Mouse (Mus musculus) forebrain, embryonic 12.5 days (tissue): Measurements from ENCODE around the gene Ptgis. TPM values are rescaled to one million over a fixed set of nuclear protein-coding genes. Genes with fewer than 3 reads are reported as not detected.
A peak's percentile ranks its signal among the peaks of the same experiment; 100 is the strongest.

ENCODE experiments used
- ATAC-seq: fragments of 200-750 bp; cut with Nextera tagmentation; 2 replicates; pipeline ENCODE4 v1.8.0; 2017; ENCODE audit warnings: moderate TSS enrichment; ENCODE audit not compliant: low FRiP score
- H3K27ac ChIP-seq: fragments of 300-500 bp; sonication (generic); 2 replicates; pipeline ENCODE4 v1.5.1; 2016; ENCODE audit warnings: mild to moderate bottlenecking
- H3K27me3 ChIP-seq: fragments of 300-500 bp; sonication (generic); 2 replicates; pipeline ENCODE4 v1.6.1; 2016; ENCODE audit warnings: mild to moderate bottlenecking
- H3K36me3 ChIP-seq: fragments of 300-500 bp; sonication (generic); replicated peaks from 2 replicates; pipeline ENCODE4 v1.6.1; 2016; ENCODE audit warnings: mild to moderate bottlenecking
- H3K4me1 ChIP-seq: fragments of 300-500 bp; sonication (generic); 2 replicates; pipeline ENCODE4 v1.6.1; 2016
- H3K4me2 ChIP-seq: fragments of 300-500 bp; sonication (generic); 2 replicates; pipeline ENCODE4 v1.6.1; 2016; ENCODE audit warnings: mild to moderate bottlenecking, moderate library complexity
- H3K4me3 ChIP-seq: fragments of 300-500 bp; sonication (generic); replicated peaks from 2 replicates; pipeline ENCODE4 v1.5.1; 2016; ENCODE audit warnings: mild to moderate bottlenecking
- H3K9ac ChIP-seq: fragments of 300-500 bp; sonication (generic); 2 replicates; pipeline ENCODE4 v1.6.1; 2016; ENCODE audit warnings: mild to moderate bottlenecking
- H3K9me3 ChIP-seq: fragments of 300-500 bp; sonication (generic); 2 replicates; pipeline ENCODE4 v1.6.1; 2016
- WGBS: fragments of 180-500 bp; shearing (Covaris S2); methylation state at CpG from one replicate; pipeline ENCODE4 v1.1.7; 2016; 5-methylcytosine and 5-hydroxymethylcytosine counted together
- polyA plus RNA-seq: library from polyadenylated mRNA; unstranded; fragments of >200 nt; fragmentation: Nextera tagmentation; extraction: Ambion mirVana; gene quantifications from 2 replicates; pipeline ENCODE4 v1.2.1, GENCODE M21; 2016

Ptgis gene
- polyA plus RNA-seq, 1 experiment from 2014 or later, result 6.0 TPM

- no peak for ATAC-seq
- H3K9ac ChIP-seq, result no peak overlapping the region
- no peaks in the 10 kb centered on the region for H3K27me3 ChIP-seq
- H3K36me3 ChIP-seq, result no peaks in the 10 kb centered on the region
- 88% methylated on average over 10 of the region's 10 CpGs for WGBS
- no peak overlapping the region for H3K4me2 ChIP-seq
- H3K4me1 ChIP-seq, result no peaks in the 10 kb centered on the region; the same call in 1 of the 2 replicates
- no peaks in the 10 kb centered on the region; the same call in 1 of the 2 replicates for H3K9me3 ChIP-seq
- no peak overlapping the region for H3K4me3 ChIP-seq
- no peak overlapping the region for H3K27ac ChIP-seq
Measured at GRCm38 (mm10) chr2:167179301-167179700, 61.1 kb downstream of the Ptgis start.

GRCm38 (mm10) chr2:167177231-167177641 is 63.2 kb downstream of the Ptgis start:
- H3K27ac ChIP-seq, result no peak overlapping the region
- no peak for ATAC-seq
- H3K4me1 ChIP-seq, result no peaks in the 10 kb centered on the region; the same call in 1 of the 2 replicates
- no peaks in the 10 kb centered on the region for H3K27me3 ChIP-seq
- no peaks in the 10 kb centered on the region for H3K9me3 ChIP-seq
- no peaks in the 10 kb centered on the region for H3K36me3 ChIP-seq
- no peak overlapping the region for H3K4me3 ChIP-seq
- no peak overlapping the region for H3K9ac ChIP-seq
- H3K4me2 ChIP-seq, result no peak overlapping the region
- WGBS, result 68% methylated on average over 10 of the region's 10 CpGs

GRCm38 (mm10) chr2:167175284-167175683 is 65.1 kb downstream of the Ptgis start:
- WGBS, result 84% methylated on average over 6 of the region's 6 CpGs
- Histone ChIP-seq H3K27ac (no peak overlapping the region), H3K9me3 (no peaks in the 10 kb centered on the region), H3K4me3 (no peak overlapping the region), H3K4me1 (no peaks in the 10 kb centered on the region; the same call in 1 of the 2 replicates), H3K4me2 (no peak overlapping the region), H3K27me3 (no peaks in the 10 kb centered on the region), H3K9ac (no peak overlapping the region), H3K36me3 (no peaks in the 10 kb centered on the region)
- no peak for ATAC-seq

- H3K36me3 ChIP-seq, result no peaks in the 10 kb centered on the region
- 78% methylated on average over 5 of the region's 5 CpGs for WGBS
- no peak overlapping the region for H3K27ac ChIP-seq
- no peaks in the 10 kb centered on the region for H3K27me3 ChIP-seq
- no peak overlapping the region for H3K9ac ChIP-seq
- ATAC-seq, result no peak
- no peak overlapping the region for H3K4me3 ChIP-seq
- no peaks in the 10 kb centered on the region for H3K9me3 ChIP-seq
- no peaks in the 10 kb centered on the region; the same call in 1 of the 2 replicates for H3K4me1 ChIP-seq
- no peak overlapping the region for H3K4me2 ChIP-seq
Measured at GRCm38 (mm10) chr2:167173051-167173875, 67.1 kb downstream of the Ptgis start.

GRCm38 (mm10) chr2:167167515-167168212 is 72.7 kb downstream of the Ptgis start:
- no peaks in the 10 kb centered on the region for H3K9me3 ChIP-seq
- no peaks in the 10 kb centered on the region for H3K36me3 ChIP-seq
- H3K4me1 ChIP-seq, result no peaks in the 10 kb centered on the region
- H3K4me2 ChIP-seq, result no peak overlapping the region
- ATAC-seq, result no peak
- H3K4me3 ChIP-seq, result no peak overlapping the region
- no peaks in the 10 kb centered on the region for H3K27me3 ChIP-seq
- WGBS, result 74% methylated on average over 11 of the region's 11 CpGs
- H3K27ac ChIP-seq, result no peak overlapping the region
- no peak overlapping the region for H3K9ac ChIP-seq

GRCm38 (mm10) chr2:167163600-167163999 is 76.8 kb downstream of the Ptgis start:
- Histone ChIP-seq H3K4me2 (no peak overlapping the region), H3K9me3 (peaks cover 5% of the 10 kb centered on the region; the same call in 1 of the 2 replicates), H3K36me3 (no peaks in the 10 kb centered on the region), H3K27me3 (no peaks in the 10 kb centered on the region), H3K9ac (no peak overlapping the region), H3K4me3 (no peak overlapping the region), H3K27ac (no peak overlapping the region), H3K4me1 (peaks cover 5% of the 10 kb centered on the region; the same call in 1 of the 2 replicates)
- no peak for ATAC-seq
- 90% methylated on average over 9 of the region's 9 CpGs for WGBS

GRCm38 (mm10) chr2:167163134-167163533 is 77.3 kb downstream of the Ptgis start:
- Histone ChIP-seq H3K4me2 (no peak overlapping the region), H3K9me3 (peaks cover 5% of the 10 kb centered on the region; the same call in 1 of the 2 replicates), H3K27me3 (no peaks in the 10 kb centered on the region), H3K4me1 (peaks cover 6% of the 10 kb centered on the region; the same call in 1 of the 2 replicates), H3K4me3 (no peak overlapping the region), H3K27ac (no peak overlapping the region), H3K9ac (no peak overlapping the region), H3K36me3 (no peaks in the 10 kb centered on the region)
- ATAC-seq, result no peak
- 95% methylated on average over 10 of the region's 10 CpGs for WGBS

GRCm38 (mm10) chr2:167162516-167163021 is 77.8 kb downstream of the Ptgis start:
- WGBS, result 88% methylated on average over 10 of the region's 10 CpGs
- ATAC-seq, result no peak
- H3K4me2 ChIP-seq, result no peak overlapping the region

GRCm38 (mm10) chr2:167159721-167160120 is 80.7 kb downstream of the Ptgis start:
- H3K9ac ChIP-seq, result no peak overlapping the region
- H3K4me1 ChIP-seq, result peaks cover 19% of the 10 kb centered on the region
- WGBS, result 91% methylated on average over 4 of the region's 4 CpGs
- no peak overlapping the region for H3K4me3 ChIP-seq
- H3K27me3 ChIP-seq, result no peaks in the 10 kb centered on the region
- no peak overlapping the region for H3K27ac ChIP-seq
- H3K36me3 ChIP-seq, result no peaks in the 10 kb centered on the region
- no peak for ATAC-seq
- peaks cover 5% of the 10 kb centered on the region; the same call in 1 of the 2 replicates for H3K9me3 ChIP-seq
- H3K4me2 ChIP-seq, result no peak overlapping the region

More at GRCm38 (mm10) chr2:167162516-167163021, 77.8 kb downstream of the Ptgis start:
- H3K4me1 ChIP-seq, result peaks cover 6% of the 10 kb centered on the region; the same call in 1 of the 2 replicates
- no peak overlapping the region for H3K4me3 ChIP-seq
- no peaks in the 10 kb centered on the region for H3K36me3 ChIP-seq
- no peaks in the 10 kb centered on the region for H3K27me3 ChIP-seq
- H3K27ac ChIP-seq, result no peak overlapping the region
- H3K9me3 ChIP-seq, result peaks cover 5% of the 10 kb centered on the region; the same call in 1 of the 2 replicates
- no peak overlapping the region for H3K9ac ChIP-seq

- 67% methylated on average over 5 of the region's 5 CpGs for WGBS
- H3K27ac ChIP-seq, result no peak overlapping the region
- H3K36me3 ChIP-seq, result no peaks in the 10 kb centered on the region
- H3K4me3 ChIP-seq, result no peak overlapping the region
- H3K27me3 ChIP-seq, result no peaks in the 10 kb centered on the region
- H3K4me2 ChIP-seq, result no peak overlapping the region
- H3K9ac ChIP-seq, result no peak overlapping the region
- peaks cover 5% of the 10 kb centered on the region; the same call in 1 of the 2 replicates for H3K9me3 ChIP-seq
- ATAC-seq, result no peak
- peaks cover 19% of the 10 kb centered on the region for H3K4me1 ChIP-seq
Measured at GRCm38 (mm10) chr2:167158780-167159179, 81.6 kb downstream of the Ptgis start.

GRCm38 (mm10) chr2:167156118-167156715 is 84.2 kb downstream of the Ptgis start:
- WGBS, result 48% methylated on average over 9 of the region's 9 CpGs
- Histone ChIP-seq H3K4me1 (peaks cover 19% of the 10 kb centered on the region), H3K4me2 (no peak overlapping the region), H3K27ac (no peak overlapping the region), H3K9ac (no peak overlapping the region), H3K27me3 (no peaks in the 10 kb centered on the region), H3K9me3 (peaks cover 6% of the 10 kb centered on the region), H3K4me3 (no peak overlapping the region), H3K36me3 (no peaks in the 10 kb centered on the region)
- no peak for ATAC-seq

- H3K4me2 ChIP-seq, result no peak overlapping the region
- H3K4me1 ChIP-seq, result peaks cover 19% of the 10 kb centered on the region
- H3K27me3 ChIP-seq, result no peaks in the 10 kb centered on the region
- ATAC-seq, result no peak
- 0 out of 2 replicates have a peak overlapping the region, but pooled peaks have one; percentile 21 for H3K9ac ChIP-seq
- no peak overlapping the region for H3K4me3 ChIP-seq
- H3K36me3 ChIP-seq, result no peaks in the 10 kb centered on the region
- H3K9me3 ChIP-seq, result peaks cover 8% of the 10 kb centered on the region; the same call in 1 of the 2 replicates
- H3K27ac ChIP-seq, result no peak overlapping the region
- 48% methylated on average over 4 of the region's 4 CpGs for WGBS
Measured at GRCm38 (mm10) chr2:167155541-167155973, 84.8 kb downstream of the Ptgis start.
